Mouse (Mus musculus): ENCODE data around the gene Ccdc189.

- TF ChIP-seq CTCF (conservative IDR thresholded peaks at IDR 0.05; ENCODE audit: low read length): no peak
- no peak for TF ChIP-seq NANOG (IDR thresholded peaks at IDR 0.05; ENCODE audit: borderline replicate concordance, low read length)
- no peak for TF ChIP-seq POU5F1 (IDR thresholded peaks at IDR 0.05; ENCODE audit: borderline replicate concordance, low read length)
Observed at GRCm38 (mm10) chr7:127614091-127614490, 25.7 kb upstream of the Ccdc189 start.
